Mouse (Mus musculus) limb, embryonic 13.5 days (tissue): ENCODE results near the gene Dcp1b. TPM values are rescaled to one million over a fixed set of nuclear protein-coding genes. Genes with fewer than 3 reads are reported as not detected.
"Not testable (repeated sequence)": the region's sequence is repeated elsewhere in the genome, so short reads cannot be mapped to it uniquely, and the experiment has no call there.

Experiments
- ATAC-seq: fragments of 200-750 bp; cut with Nextera tagmentation; 2 replicates; pipeline ENCODE4 v1.8.0; 2017; ENCODE audit warnings: low read depth, moderate number of reproducible peaks, moderate TSS enrichment; ENCODE audit not compliant: low FRiP score
- H3K27ac ChIP-seq: fragments of 300-500 bp; sonication (generic); 2 replicates; pipeline ENCODE4 v1.5.1; 2015; ENCODE audit warnings: inconsistent platforms, mild to moderate bottlenecking, moderate library complexity
- H3K27me3 ChIP-seq: fragments of 300-500 bp; sonication (generic); 2 replicates; pipeline ENCODE4 v1.6.1; 2015; ENCODE audit warnings: mild to moderate bottlenecking, inconsistent platforms
- H3K36me3 ChIP-seq: fragments of 300-500 bp; sonication (generic); 2 replicates; pipeline ENCODE4 v1.6.1; 2015; ENCODE audit warnings: inconsistent platforms, mild to moderate bottlenecking, moderate library complexity
- H3K4me1 ChIP-seq: fragments of 300-500 bp; sonication (generic); 2 replicates; pipeline ENCODE4 v1.6.1; 2015; ENCODE audit warnings: inconsistent platforms
- H3K4me2 ChIP-seq: fragments of 300-500 bp; sonication (generic); replicated peaks from 2 replicates; pipeline ENCODE4 v1.6.1; 2015; ENCODE audit warnings: inconsistent platforms, mild to moderate bottlenecking, moderate library complexity
- H3K4me3 ChIP-seq: fragments of 300-500 bp; sonication (generic); 2 replicates; pipeline ENCODE4 v1.5.1; 2015; ENCODE audit warnings: moderate library complexity, mild to moderate bottlenecking, inconsistent platforms
- H3K9ac ChIP-seq: fragments of 300-500 bp; sonication (generic); 2 replicates; pipeline ENCODE4 v1.6.1; 2015; ENCODE audit warnings: mild to moderate bottlenecking, inconsistent platforms
- H3K9me3 ChIP-seq: fragments of 300-500 bp; sonication (generic); 2 replicates; pipeline ENCODE4 v1.6.1; 2016; ENCODE audit warnings: inconsistent platforms
- WGBS: fragments of 180-500 bp; shearing (Covaris S2); methylation state at CpG from one replicate; pipeline ENCODE4 v1.1.7; 2015; 5-methylcytosine and 5-hydroxymethylcytosine counted together
- polyA plus RNA-seq: library from polyadenylated mRNA; unstranded; fragments of >200 nt; fragmentation: Nextera tagmentation; extraction: Ambion mirVana; gene quantifications from 2 replicates; pipeline ENCODE4 v1.2.1, GENCODE M21; 2015

The Dcp1b gene
- polyA plus RNA-seq, 1 experiment from 2014 or later = 8.8 TPM

DNA sequence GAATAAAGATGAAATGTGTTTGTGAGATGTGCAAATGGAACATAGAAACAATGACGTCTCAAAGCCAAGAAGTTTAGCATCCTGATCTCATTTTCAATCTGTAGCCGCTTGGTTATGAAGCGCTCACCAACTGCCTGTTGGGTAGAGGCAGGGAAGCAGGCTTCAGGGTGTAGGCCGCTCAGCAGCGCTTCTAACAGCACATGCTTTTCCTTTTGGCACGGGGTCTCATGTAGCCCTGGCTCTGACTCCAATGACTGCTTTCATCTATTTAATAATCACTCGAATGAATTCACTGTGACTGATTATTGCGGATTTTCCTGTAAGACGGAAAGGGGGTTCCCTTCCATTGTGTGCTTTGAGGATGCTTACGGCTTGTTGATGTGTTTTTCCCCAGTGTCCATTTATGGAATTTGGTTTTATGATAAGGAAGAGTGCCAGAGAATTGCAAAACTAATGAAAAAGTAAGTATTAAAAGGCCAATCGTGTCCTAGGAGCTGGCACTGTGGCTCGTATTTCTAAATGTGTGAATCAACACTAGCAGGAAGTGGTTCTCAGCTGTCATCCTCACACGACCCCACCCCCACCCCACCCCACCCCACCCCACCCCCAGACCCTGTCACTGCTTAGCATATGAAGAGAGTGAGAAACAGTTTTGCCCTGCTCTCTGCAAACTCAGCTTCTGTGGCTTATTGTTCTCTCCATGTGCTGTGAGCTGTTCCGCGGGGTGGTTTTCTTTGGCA, 23.7 kb downstream of the Dcp1b start:
- Histone ChIP-seq H3K27me3 (no peaks in the 10 kb centered on the region), H3K4me3 (no peak overlapping the region), H3K9me3 (no peaks in the 10 kb centered on the region), H3K4me1 (peaks cover 16% of the 10 kb centered on the region), H3K36me3 (peaks cover 14% of the 10 kb centered on the region), H3K27ac (no peak overlapping the region), H3K9ac (no peak overlapping the region), H3K4me2 (no peak overlapping the region)
- ATAC-seq = no peak
- 45% methylated on average over 15 of the region's 15 CpGs for WGBS

- Histone ChIP-seq H3K36me3 (peaks cover 18% of the 10 kb centered on the region), H3K9ac (no peak overlapping the region), H3K4me1 (peaks cover 16% of the 10 kb centered on the region), H3K27ac (no peak overlapping the region), H3K27me3 (no peaks in the 10 kb centered on the region), H3K9me3 (no peaks in the 10 kb centered on the region), H3K4me2 (no peak overlapping the region), H3K4me3 (no peak overlapping the region)
- 29% methylated on average over 8 of the region's 8 CpGs for WGBS
- no peak for ATAC-seq
Measured at GRCm38 (mm10) chr6:119199274-119199879, 24.3 kb downstream of the Dcp1b start.

- WGBS = 66% methylated on average over 5 of the region's 5 CpGs
- ATAC-seq = no peak
- peaks cover 16% of the 10 kb centered on the region for H3K4me1 ChIP-seq
Measured at GRCm38 (mm10) chr6:119200362-119200761, 25.3 kb downstream of the Dcp1b start.

GRCm38 (mm10) chr6:119201575-119201974, 26.5 kb downstream of the Dcp1b start:
- Histone ChIP-seq H3K9ac (no peak overlapping the region), H3K27ac (no peak overlapping the region), H3K36me3 (peaks cover 22% of the 10 kb centered on the region), H3K4me1 (peaks cover 16% of the 10 kb centered on the region), H3K4me2 (no peak overlapping the region), H3K9me3 (no peaks in the 10 kb centered on the region), H3K4me3 (no peak overlapping the region), H3K27me3 (no peaks in the 10 kb centered on the region)
- no peak for ATAC-seq
- 91% methylated on average over 4 of the region's 4 CpGs for WGBS

More at GRCm38 (mm10) chr6:119200362-119200761, 25.3 kb downstream of the Dcp1b start:
- Histone ChIP-seq H3K27me3 (no peaks in the 10 kb centered on the region), H3K9me3 (no peaks in the 10 kb centered on the region), H3K4me2 (no peak overlapping the region), H3K9ac (no peak overlapping the region), H3K36me3 (peaks cover 22% of the 10 kb centered on the region), H3K4me3 (no peak overlapping the region), H3K27ac (no peak overlapping the region)

- no peak for ATAC-seq
Measured at GRCm38 (mm10) chr6:119204286-119204685, 29.2 kb downstream of the Dcp1b start.

DNA sequence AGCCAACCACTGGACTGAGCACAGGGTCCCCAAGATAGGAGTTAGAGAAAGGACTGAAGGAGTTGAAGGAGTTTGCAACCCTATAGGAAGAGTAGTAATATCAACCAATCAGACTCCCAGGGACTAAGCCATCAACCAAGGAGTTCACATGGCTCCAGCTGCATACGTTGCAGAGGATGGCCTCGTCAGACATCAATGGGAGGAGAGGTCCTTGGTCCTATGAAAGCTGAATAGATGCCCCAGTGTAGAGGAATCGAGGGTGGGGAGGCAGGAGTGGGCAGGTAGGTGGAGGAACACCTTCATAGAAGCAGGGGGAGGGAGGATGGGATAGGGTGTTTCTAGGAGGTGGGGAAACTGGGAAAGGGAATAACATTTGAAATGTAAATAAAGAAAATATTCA, 29.9 kb downstream of the Dcp1b start:
- Histone ChIP-seq H3K9ac (no peak overlapping the region), H3K36me3 (peaks cover 22% of the 10 kb centered on the region), H3K27me3 (no peaks in the 10 kb centered on the region), H3K4me1 (peaks cover 1% of the 10 kb centered on the region; the same call in 1 of the 2 replicates), H3K4me2 (no peak overlapping the region), H3K9me3 (no peaks in the 10 kb centered on the region), H3K27ac (no peak overlapping the region), H3K4me3 (no peak overlapping the region)
- no peak for ATAC-seq
- WGBS = 79% methylated on average over 3 of the region's 3 CpGs

More at GRCm38 (mm10) chr6:119204286-119204685, 29.2 kb downstream of the Dcp1b start:
- Histone ChIP-seq H3K9ac (no peak overlapping the region), H3K36me3 (peaks cover 22% of the 10 kb centered on the region), H3K4me2 (no peak overlapping the region), H3K4me1 (peaks cover 8% of the 10 kb centered on the region), H3K27me3 (no peaks in the 10 kb centered on the region), H3K9me3 (no peaks in the 10 kb centered on the region), H3K4me3 (no peak overlapping the region), H3K27ac (no peak overlapping the region)
- 91% methylated on average over 7 of the region's 7 CpGs for WGBS

GRCm38 (mm10) chr6:119206006-119206405, 31.0 kb downstream of the Dcp1b start:
- H3K27ac ChIP-seq, H3K27me3 ChIP-seq, H3K9me3 ChIP-seq, H3K4me2 ChIP-seq, H3K4me3 ChIP-seq, H3K9ac ChIP-seq, ATAC-seq, H3K4me1 ChIP-seq: not testable (repeated sequence)
- WGBS = 92% methylated on average over 7 of the region's 7 CpGs
- H3K36me3 ChIP-seq = peaks cover 22% of the 10 kb centered on the region

DNA sequence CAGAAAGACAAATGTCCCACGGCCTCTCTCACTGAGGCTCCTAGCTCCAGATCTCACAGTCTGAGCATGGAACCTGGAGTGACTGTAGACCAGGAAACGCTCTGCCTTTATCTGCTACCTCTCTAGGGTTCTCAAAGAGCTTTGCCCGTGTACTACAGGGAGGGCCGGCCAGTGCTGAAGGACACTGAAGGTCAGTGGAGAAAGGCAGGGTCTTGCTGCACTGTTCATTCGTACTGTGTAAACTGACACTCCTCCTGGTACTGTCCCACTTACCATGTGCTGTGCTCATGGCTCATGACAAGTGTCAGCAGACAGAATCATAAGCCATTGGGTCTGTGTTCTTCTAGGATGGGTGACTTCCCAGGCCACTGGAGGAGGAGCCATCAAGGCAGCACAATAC, 38.3 kb downstream of the Dcp1b start:
- no peaks in the 10 kb centered on the region for H3K9me3 ChIP-seq
- H3K4me1 ChIP-seq = no peaks in the 10 kb centered on the region
- no peak overlapping the region for H3K4me2 ChIP-seq
- no peaks in the 10 kb centered on the region for H3K27me3 ChIP-seq
- WGBS = 78% methylated on average over 5 of the region's 5 CpGs
- ATAC-seq = no peak
- no peak overlapping the region for H3K9ac ChIP-seq
- H3K36me3 ChIP-seq = peaks cover 45% of the 10 kb centered on the region
- H3K4me3 ChIP-seq = no peak overlapping the region
- no peak overlapping the region for H3K27ac ChIP-seq

GRCm38 (mm10) chr6:119214190-119214589, 39.1 kb downstream of the Dcp1b start:
- whole genome bisulfite sequencing = 77% methylated on average over 6 of the region's 6 CpGs
- no peak overlapping the region for H3K27ac ChIP-seq

GRCm38 (mm10) chr6:119215040-119215613, 40.1 kb downstream of the Dcp1b start:
- Histone ChIP-seq H3K9ac (no peak overlapping the region), H3K4me1 (no peaks in the 10 kb centered on the region), H3K9me3 (no peaks in the 10 kb centered on the region), H3K27ac (no peak overlapping the region), H3K4me2 (no peak overlapping the region), H3K27me3 (no peaks in the 10 kb centered on the region), H3K36me3 (peaks cover 57% of the 10 kb centered on the region), H3K4me3 (no peak overlapping the region)
- WGBS = 84% methylated on average over 10 of the region's 10 CpGs
- no peak for ATAC-seq

More at GRCm38 (mm10) chr6:119214190-119214589, 39.1 kb downstream of the Dcp1b start:
- Histone ChIP-seq H3K36me3 (peaks cover 52% of the 10 kb centered on the region), H3K4me3 (no peak overlapping the region), H3K4me2 (no peak overlapping the region), H3K9me3 (no peaks in the 10 kb centered on the region), H3K27me3 (no peaks in the 10 kb centered on the region), H3K9ac (no peak overlapping the region), H3K4me1 (no peaks in the 10 kb centered on the region)
- no peak for ATAC-seq

- ATAC-seq = no peak
- Histone ChIP-seq H3K4me1 (no peaks in the 10 kb centered on the region), H3K9ac (no peak overlapping the region), H3K27me3 (no peaks in the 10 kb centered on the region), H3K9me3 (no peaks in the 10 kb centered on the region), H3K4me2 (no peak overlapping the region), H3K4me3 (no peak overlapping the region), H3K27ac (no peak overlapping the region), H3K36me3 (peaks cover 64% of the 10 kb centered on the region)
- WGBS = 59% methylated on average over 4 of the region's 4 CpGs
Measured at GRCm38 (mm10) chr6:119217661-119218060, 42.6 kb downstream of the Dcp1b start.

DNA sequence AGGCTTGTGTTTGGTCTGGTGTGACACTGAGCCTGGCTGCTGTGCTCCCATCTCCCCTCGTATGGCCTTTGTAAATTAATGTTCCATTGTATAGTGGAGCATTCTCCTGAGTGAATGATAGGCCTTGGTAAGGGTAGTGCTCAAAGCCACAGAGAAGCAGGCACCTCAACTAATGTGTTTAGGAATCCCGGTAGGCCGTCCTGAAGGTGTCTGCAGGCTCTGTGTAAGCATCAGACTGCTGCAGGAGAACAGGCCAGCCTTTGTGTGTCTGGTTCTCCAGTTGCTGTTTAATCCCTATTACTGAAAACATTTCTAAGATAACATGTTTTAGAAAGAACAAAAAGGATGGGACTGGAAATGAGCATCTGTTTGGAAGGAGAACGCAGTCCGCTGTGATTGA, 43.5 kb downstream of the Dcp1b start:
- H3K9ac ChIP-seq = no peak overlapping the region
- no peaks in the 10 kb centered on the region for H3K9me3 ChIP-seq
- ATAC-seq = no peak
- H3K27ac ChIP-seq = no peak overlapping the region
- no peak overlapping the region for H3K4me2 ChIP-seq
- no peaks in the 10 kb centered on the region for H3K27me3 ChIP-seq
- WGBS = 86% methylated on average over 5 of the region's 5 CpGs
- H3K36me3 ChIP-seq = peaks cover 55% of the 10 kb centered on the region
- no peaks in the 10 kb centered on the region for H3K4me1 ChIP-seq
- H3K4me3 ChIP-seq = no peak overlapping the region
